In the genomic region with DNA sequence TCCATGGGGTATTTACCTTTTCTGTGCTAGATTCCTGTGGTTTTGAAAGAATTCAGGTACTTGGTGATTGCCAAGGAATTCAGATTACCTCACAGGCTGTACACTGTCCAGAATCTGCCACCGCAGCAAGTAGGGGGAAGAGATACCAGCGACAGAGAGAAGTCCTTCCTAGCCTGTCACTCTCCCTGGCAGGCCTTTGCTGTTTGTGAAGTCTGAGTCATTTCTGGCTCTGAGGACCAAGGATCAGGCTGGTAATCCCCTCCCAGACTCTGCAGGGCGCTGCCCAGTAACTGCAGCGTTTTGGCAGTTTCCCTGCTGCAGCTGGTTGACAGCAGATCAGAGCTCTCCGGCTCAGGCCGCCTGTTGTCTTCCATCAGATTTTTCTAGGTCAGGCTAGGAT, we compare ENCODE assay signal across 8 mouse cellular contexts. TPM values are rescaled to one million over a fixed set of nuclear protein-coding genes. Genes with fewer than 3 reads are reported as not detected.
DNase-seq lines count a peak whose midpoint lies in the region; TF ChIP-seq lines count a peak whose summit lies in the region.

No protein-coding gene starts in this region.

- no peak overlapping the region for H3K9ac ChIP-seq in heart, adult 2 months (ENCODE audit: low read depth, low read length)

- WGBS in heart, adult 2 months: 43% methylated on average over 6 of the region's 6 CpGs

- TF ChIP-seq CTCF in layer of hippocampus, adult 2 months (conservative IDR thresholded peaks at IDR 0.05): 0 out of 2 replicates have a peak, but pooled peaks have one; percentile 12
- peak; percentile 9; the same call in 1 of the 2 replicates for TF ChIP-seq CTCF in heart, adult 2 months (IDR thresholded peaks at IDR 0.05)

- intact Hi-C loops in heart, adult 2 months (cut with DNase I): no loop called here
- intact Hi-C loops in left cerebral cortex, postnatal 4 days (cut with DNase I): no loop called here

- no peak for TF ChIP-seq EP300 in heart, adult 2 months (IDR thresholded peaks at IDR 0.05; ENCODE audit: insufficient read depth, low read depth, low read length)

- H3K4me1 ChIP-seq in heart, adult 2 months (ENCODE audit: control insufficient read depth, insufficient read depth, low read length): no peaks in the 10 kb centered on the region

- H3K27me3 ChIP-seq in heart, adult 2 months (ENCODE audit: control insufficient read depth, insufficient read depth, low read length): no peaks in the 10 kb centered on the region

- peak overlapping the region; percentile 84 for H3K27ac ChIP-seq in layer of hippocampus, adult 2 months
- H3K27ac ChIP-seq in heart, adult 2 months: peak overlapping the region; percentile 43; the same call in 1 of the 2 replicates

- no peaks in the 10 kb centered on the region for H3K36me3 ChIP-seq in heart, adult 2 months (ENCODE audit: control insufficient read depth, insufficient read depth, low read length)

- peak; percentile 41 to 45 for DNase-seq in layer of hippocampus, adult 2 months (ENCODE audit: low spot score in 2 of 2)
- DNase-seq in layer of hippocampus, postnatal 25 days (ENCODE audit: extremely low spot score in 1 of 2, low spot score in 1 of 2): no peak
- peak; percentile 79 to 82 for DNase-seq in cerebellum, postnatal 14 days
- DNase-seq in heart, adult 2 months: peak; percentile 61 to 76
- DNase-seq in left cerebral cortex, postnatal 4 days: peak; percentile 88
- peak; percentile 18 for DNase-seq in right cerebral cortex, postnatal 25 days
- DNase-seq in c-Kit-positive CD71-positive TER-119-positive erythroid progenitor cells, embryonic 14.5 days (ENCODE audit: low spot score): no peak
- no peak for DNase-seq in ovary, adult 18-20 months (ENCODE audit: low spot score)

- no peaks in the 10 kb centered on the region for H3K79me2 ChIP-seq in heart, adult 2 months (replicated peaks; ENCODE audit: control insufficient read depth, insufficient read depth, low read length)

- no peak for TF ChIP-seq POLR2A in heart, adult 2 months (IDR thresholded peaks at IDR 0.05; ENCODE audit: insufficient read depth, low read depth, low read length)

- H3K4me3 ChIP-seq in layer of hippocampus, adult 2 months: no peak overlapping the region
- H3K4me3 ChIP-seq in heart, adult 2 months: no peak overlapping the region

RNA-seq across cellular contexts. Expression of a gene that starts 45.0 kb away (rescaled TPM):
- 10 to 100 TPM; 48.5 to 48.6 TPM for total RNA-seq in layer of hippocampus, adult 2 months (2021)
- 10 to 100 TPM; 40.1 to 44.2 TPM for total RNA-seq in layer of hippocampus, postnatal 25 days (2021)
- 10 to 100 TPM; 11.4 to 14.2 TPM for total RNA-seq in heart, adult 2 months (2021)
- 10.1 and 10.5 TPM in 2 replicates for polyA plus RNA-seq in heart, adult 2 months (2012; rRNA removed)
- total RNA-seq in left cerebral cortex, postnatal 4 days (2021): 10 to 100 TPM; 30.4 to 36.7 TPM

RNA-seq across cellular contexts. Expression of a gene that starts 45.1 kb away (rescaled TPM):
- 10 to 100 TPM; 57.2 to 62.6 TPM for total RNA-seq in layer of hippocampus, adult 2 months (2021)
- total RNA-seq in layer of hippocampus, postnatal 25 days (2021): 10 to 100 TPM; 60.5 to 63.5 TPM
- total RNA-seq in heart, adult 2 months (2021): 1 to 10 TPM; 6.2 to 6.8 TPM
- 9.3 and 12.4 TPM in 2 replicates for polyA plus RNA-seq in heart, adult 2 months (2012; rRNA removed)
- 10 to 100 TPM; 77.3 to 83.7 TPM for total RNA-seq in left cerebral cortex, postnatal 4 days (2021)

Comparison
In these comparisons a context has a peak if more than half of its experiments do, and no peak if none do; other contexts are left out.
1. DNase-seq: peak in layer of hippocampus, adult 2 months (2 of 2), cerebellum, postnatal 14 days (2 of 2), heart, adult 2 months (2 of 2), left cerebral cortex, postnatal 4 days (single experiment) and right cerebral cortex, postnatal 25 days (single experiment); none in layer of hippocampus, postnatal 25 days (0 of 2), c-Kit-positive CD71-positive TER-119-positive erythroid progenitor cells, embryonic 14.5 days (single experiment) and ovary, adult 18-20 months (single experiment).
2. RNA of a gene that starts 45.1 kb away (total RNA-seq): 77.3 to 83.7 TPM in left cerebral cortex, postnatal 4 days, 60.5 to 63.5 TPM in layer of hippocampus, postnatal 25 days and 57.2 to 62.6 TPM in layer of hippocampus, adult 2 months; 6.2 to 6.8 TPM in heart, adult 2 months; every median in the first group is over 4 times any median in the second.